Mouse (Mus musculus) liver, embryonic 16.5 days (tissue): ENCODE data around the gene Hpca. TPM values are rescaled to one million over a fixed set of nuclear protein-coding genes. Genes with fewer than 3 reads are reported as not detected.

Experiments used
- ATAC-seq: fragments of 200-750 bp; cut with Nextera tagmentation; 2 replicates; pipeline ENCODE4 v1.8.0; 2017; ENCODE audit warnings: low read depth, mild to moderate bottlenecking, moderate number of reproducible peaks, moderate library complexity
- H3K27ac ChIP-seq: fragments of 300-500 bp; sonication (generic); 2 replicates; pipeline ENCODE4 v1.5.1; 2014; ENCODE audit warnings: mild to moderate bottlenecking, low read length
- H3K27me3 ChIP-seq: fragments of 300-500 bp; sonication (generic); 2 replicates; pipeline ENCODE4 v1.6.1; 2014; ENCODE audit warnings: low read depth, low read length, mixed read lengths; ENCODE audit not compliant: control insufficient read depth, insufficient read depth
- H3K36me3 ChIP-seq: fragments of 300-500 bp; sonication (generic); 2 replicates; pipeline ENCODE4 v1.6.1; 2014; ENCODE audit warnings: mild to moderate bottlenecking; ENCODE audit not compliant: control insufficient read depth, insufficient read depth
- H3K4me1 ChIP-seq: fragments of 300-500 bp; sonication (generic); 2 replicates; pipeline ENCODE4 v1.6.1; 2014; ENCODE audit warnings: low read depth, low read length, mixed read lengths; ENCODE audit not compliant: control insufficient read depth
- H3K4me2 ChIP-seq: fragments of 300-500 bp; sonication (generic); 2 replicates; pipeline ENCODE4 v1.6.1; 2014; ENCODE audit warnings: low read depth, low read length, mixed read lengths
- H3K4me3 ChIP-seq: fragments of 300-500 bp; sonication (generic); 2 replicates; pipeline ENCODE4 v1.5.1; 2014; ENCODE audit warnings: low read depth, mild to moderate bottlenecking, low read length
- H3K9ac ChIP-seq: fragments of 300-500 bp; sonication (generic); 2 replicates; pipeline ENCODE4 v1.6.1; 2014; ENCODE audit warnings: low read depth, low read length
- H3K9me3 ChIP-seq: fragments of 300-500 bp; sonication (generic); replicated peaks from 2 replicates; pipeline ENCODE4 v1.6.1; 2016; ENCODE audit warnings: low read length; ENCODE audit not compliant: control insufficient read depth
- WGBS: fragments of 180-500 bp; shearing (Covaris S2); extraction: QIAGEN DNeasy Blood & Tissue Kit; methylation state at CpG from one replicate; pipeline ENCODE4 v1.1.7; 2014; ENCODE audit not compliant: insufficient replicate concordance; 5-methylcytosine and 5-hydroxymethylcytosine counted together
- polyA plus RNA-seq: library from polyadenylated mRNA; unstranded; fragments of >200 nt; fragmentation: Nextera tagmentation; extraction: Ambion mirVana; gene quantifications from 2 replicates; pipeline ENCODE4 v1.2.1, GENCODE M21; 2015

Hpca gene
- polyA plus RNA-seq, 1 experiment from 2014 or later, result 0.27 TPM

GRCm38 (mm10) chr4:129081041-129081440, 40.8 kb downstream of the Hpca start:
- Histone ChIP-seq H3K4me3 (no peak overlapping the region), H3K27ac (no peak overlapping the region), H3K9me3 (no peaks in the 10 kb centered on the region), H3K36me3 (peaks cover 24% of the 10 kb centered on the region), H3K4me2 (no peak overlapping the region), H3K9ac (no peak overlapping the region), H3K27me3 (no peaks in the 10 kb centered on the region), H3K4me1 (no peaks in the 10 kb centered on the region)
- WGBS, result 72% methylated on average over 7 of the region's 7 CpGs
- ATAC-seq, result no peak

- H3K36me3 ChIP-seq, result peaks cover 23% of the 10 kb centered on the region
- H3K4me3 ChIP-seq, result no peak overlapping the region
- no peaks in the 10 kb centered on the region for H3K4me1 ChIP-seq
- no peaks in the 10 kb centered on the region for H3K9me3 ChIP-seq
- no peak overlapping the region for H3K27ac ChIP-seq
- no peaks in the 10 kb centered on the region for H3K27me3 ChIP-seq
- 86% methylated on average over 9 of the region's 9 CpGs for WGBS
- no peak for ATAC-seq
- no peak overlapping the region for H3K9ac ChIP-seq
- no peak overlapping the region for H3K4me2 ChIP-seq
Measured at GRCm38 (mm10) chr4:129079126-129079525, 42.7 kb downstream of the Hpca start.

DNA sequence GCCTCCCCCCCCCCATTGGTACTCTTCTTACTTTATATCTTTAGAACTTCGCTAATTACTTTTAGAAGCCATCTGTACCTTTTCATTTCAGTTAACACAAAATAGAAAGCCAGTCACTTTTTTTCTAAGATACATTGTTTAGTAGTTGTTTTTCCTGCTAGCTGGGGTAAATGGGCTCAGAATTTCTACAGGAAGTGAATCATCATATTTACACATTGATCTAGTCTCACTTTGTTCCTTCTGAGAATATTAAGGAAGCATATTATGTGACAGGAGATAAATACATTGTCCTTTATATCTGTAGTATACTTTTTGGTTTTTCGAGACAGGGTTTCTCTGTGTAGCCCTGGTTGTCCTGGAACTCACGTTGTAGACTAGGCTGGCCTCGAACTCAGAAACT, 53.0 kb downstream of the Hpca start:
- 71% methylated on average over 4 of the region's 4 CpGs for WGBS
- no peaks in the 10 kb centered on the region for H3K36me3 ChIP-seq
- no peak for ATAC-seq
- no peak overlapping the region for H3K9ac ChIP-seq
- H3K9me3 ChIP-seq, result no peaks in the 10 kb centered on the region
- no peak overlapping the region for H3K4me3 ChIP-seq
- no peak overlapping the region for H3K4me2 ChIP-seq
- H3K27me3 ChIP-seq, result no peaks in the 10 kb centered on the region
- no peak overlapping the region for H3K27ac ChIP-seq
- H3K4me1 ChIP-seq, result no peaks in the 10 kb centered on the region

DNA sequence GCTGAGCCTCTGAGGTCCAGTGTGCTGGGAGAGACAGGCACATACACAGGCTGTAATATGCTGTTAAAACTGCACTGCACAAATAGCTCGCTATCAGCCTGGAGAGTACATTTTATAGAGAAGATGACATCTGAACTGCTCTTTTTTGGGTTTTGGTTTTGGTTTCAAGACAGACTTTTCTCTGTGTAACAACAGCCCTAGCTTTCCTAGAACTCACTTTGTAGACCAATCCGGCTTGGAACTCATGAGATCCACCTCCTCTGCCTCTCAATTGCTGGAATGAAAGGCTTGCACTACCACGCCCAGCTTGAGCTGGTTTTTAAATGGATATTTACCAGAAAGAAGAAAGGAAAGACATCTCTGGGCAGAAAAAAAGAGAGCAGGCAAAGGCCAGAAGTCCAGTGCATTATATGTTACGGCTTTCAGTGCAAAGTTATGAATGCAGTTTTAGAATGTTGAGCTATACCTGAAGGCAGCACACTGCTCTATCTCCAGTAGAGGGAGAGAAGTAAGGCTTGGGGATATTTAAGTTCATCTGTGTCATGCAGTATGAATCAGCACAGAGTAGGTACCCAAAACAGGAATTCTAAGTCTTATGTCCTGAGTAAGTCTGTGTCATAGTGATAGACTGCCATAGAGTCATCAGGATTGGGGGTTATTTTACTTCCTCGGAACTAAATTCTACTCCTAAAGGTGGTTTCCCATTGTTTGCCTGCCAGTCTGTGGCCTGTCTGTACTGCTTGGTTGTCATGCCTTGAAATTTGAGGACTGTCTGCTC, 54.0 kb downstream of the Hpca start:
- peaks cover 4% of the 10 kb centered on the region; the same call in 1 of the 2 replicates for H3K4me1 ChIP-seq
- no peaks in the 10 kb centered on the region for H3K9me3 ChIP-seq
- 67% methylated on average over 5 of the region's 5 CpGs for WGBS
- H3K27ac ChIP-seq, result no peak overlapping the region
- H3K9ac ChIP-seq, result no peak overlapping the region
- no peak overlapping the region for H3K4me3 ChIP-seq
- ATAC-seq, result no peak
- no peaks in the 10 kb centered on the region for H3K27me3 ChIP-seq
- no peak overlapping the region for H3K4me2 ChIP-seq
- H3K36me3 ChIP-seq, result no peaks in the 10 kb centered on the region

- ATAC-seq, result no peak
- H3K27ac ChIP-seq, result no peak overlapping the region
Measured at GRCm38 (mm10) chr4:129065688-129066236, 56.1 kb downstream of the Hpca start.

DNA sequence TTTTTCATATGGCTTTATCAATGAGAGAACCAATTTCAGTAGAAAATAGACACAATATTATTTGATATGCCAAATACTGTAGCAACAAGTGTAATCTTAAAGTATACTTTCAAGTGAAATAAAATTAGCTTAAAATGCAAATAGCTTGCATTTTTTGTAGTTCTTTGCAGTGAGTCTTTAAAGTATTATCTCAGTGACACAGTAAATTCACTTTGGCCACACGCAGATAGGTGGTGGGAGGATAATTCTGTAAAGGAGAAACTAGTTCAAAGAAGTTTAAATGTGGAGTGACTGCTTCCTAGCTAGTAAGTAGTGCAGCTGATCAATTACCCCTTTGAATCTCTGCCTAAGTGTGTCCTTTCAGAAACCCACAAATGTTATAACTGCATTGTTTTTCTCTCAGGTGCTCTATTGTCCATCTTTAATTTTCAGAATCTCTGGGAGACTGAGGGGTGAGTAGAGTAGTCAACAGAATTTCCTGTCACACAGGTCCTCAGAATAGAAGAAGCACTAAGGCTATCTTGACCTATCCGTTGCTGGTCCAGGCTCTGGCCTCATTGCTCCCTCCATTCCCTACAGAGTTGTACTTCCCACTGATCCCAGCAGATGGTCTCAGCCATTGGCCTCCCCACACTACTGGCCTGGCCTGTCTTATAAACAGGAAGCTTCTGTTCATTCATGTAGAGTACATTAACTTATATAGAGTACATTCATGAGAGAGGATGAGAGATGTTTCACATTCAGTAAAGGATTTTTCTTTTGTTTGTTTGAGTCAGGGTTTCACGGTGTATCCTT, 59.4 kb downstream of the Hpca start:
- no peak for ATAC-seq
- Histone ChIP-seq H3K27ac (no peak overlapping the region), H3K4me2 (no peak overlapping the region), H3K27me3 (no peaks in the 10 kb centered on the region), H3K9ac (no peak overlapping the region), H3K4me3 (no peak overlapping the region), H3K9me3 (no peaks in the 10 kb centered on the region), H3K36me3 (no peaks in the 10 kb centered on the region), H3K4me1 (peaks cover 26% of the 10 kb centered on the region)
- 65% methylated on average over 3 of the region's 3 CpGs for WGBS

More at GRCm38 (mm10) chr4:129065688-129066236, 56.1 kb downstream of the Hpca start:
- Histone ChIP-seq H3K4me2 (no peak overlapping the region), H3K27me3 (no peaks in the 10 kb centered on the region), H3K4me1 (peaks cover 14% of the 10 kb centered on the region), H3K9me3 (no peaks in the 10 kb centered on the region), H3K4me3 (no peak overlapping the region), H3K36me3 (no peaks in the 10 kb centered on the region), H3K9ac (no peak overlapping the region)

Other genes starting within 250 kb of the Hpca start
- 0.11 and 0.15 TPM in 2 replicates for gene Trim62, start 238.5 kb downstream of the Hpca start, polyA plus RNA-seq
- gene Azin2, start 159.6 kb downstream of the Hpca start, polyA plus RNA-seq, result 0.71 and 0.76 TPM in 2 replicates
- gene Ak2, start 130.1 kb downstream of the Hpca start, polyA plus RNA-seq, result 106 and 116 TPM in 2 replicates
- 3.9 and 4.4 TPM in 2 replicates for gene Rnf19b, start 63.8 kb downstream of the Hpca start, polyA plus RNA-seq
- gene Tmem54, start 16.5 kb downstream of the Hpca start, polyA plus RNA-seq, result 0.58 and 1.7 TPM in 2 replicates
- 0.44 and 0.71 TPM in 2 replicates for gene Fndc5, start 15.0 kb upstream of the Hpca start, polyA plus RNA-seq
- gene S100pbp, start 67.7 kb upstream of the Hpca start, polyA plus RNA-seq, result 6.1 and 6.3 TPM in 2 replicates
- 56.4 and 61.8 TPM in 2 replicates for gene Yars, start 67.7 kb upstream of the Hpca start, polyA plus RNA-seq
- 0.85 and 0.97 TPM in 2 replicates for gene C77080, start 139.4 kb upstream of the Hpca start, polyA plus RNA-seq
- gene Sync, start 165.6 kb upstream of the Hpca start, polyA plus RNA-seq, result 0.13 and 0.33 TPM in 2 replicates
- 214 and 238 TPM in 2 replicates for gene Rbbp4, start 213.3 kb upstream of the Hpca start, polyA plus RNA-seq
- gene Zbtb8os, start 213.7 kb upstream of the Hpca start, polyA plus RNA-seq, result 22.5 and 23.0 TPM in 2 replicates